Mouse (Mus musculus) urinary bladder, postnatal 25 days (tissue): ENCODE measurements around the gene Srsf3.

Experiments used
- DNase-seq: peaks from one replicate; pipeline ENCODE4 v3.0.0; 2022; ENCODE audit warnings: low spot score

The Srsf3 gene

DNA sequence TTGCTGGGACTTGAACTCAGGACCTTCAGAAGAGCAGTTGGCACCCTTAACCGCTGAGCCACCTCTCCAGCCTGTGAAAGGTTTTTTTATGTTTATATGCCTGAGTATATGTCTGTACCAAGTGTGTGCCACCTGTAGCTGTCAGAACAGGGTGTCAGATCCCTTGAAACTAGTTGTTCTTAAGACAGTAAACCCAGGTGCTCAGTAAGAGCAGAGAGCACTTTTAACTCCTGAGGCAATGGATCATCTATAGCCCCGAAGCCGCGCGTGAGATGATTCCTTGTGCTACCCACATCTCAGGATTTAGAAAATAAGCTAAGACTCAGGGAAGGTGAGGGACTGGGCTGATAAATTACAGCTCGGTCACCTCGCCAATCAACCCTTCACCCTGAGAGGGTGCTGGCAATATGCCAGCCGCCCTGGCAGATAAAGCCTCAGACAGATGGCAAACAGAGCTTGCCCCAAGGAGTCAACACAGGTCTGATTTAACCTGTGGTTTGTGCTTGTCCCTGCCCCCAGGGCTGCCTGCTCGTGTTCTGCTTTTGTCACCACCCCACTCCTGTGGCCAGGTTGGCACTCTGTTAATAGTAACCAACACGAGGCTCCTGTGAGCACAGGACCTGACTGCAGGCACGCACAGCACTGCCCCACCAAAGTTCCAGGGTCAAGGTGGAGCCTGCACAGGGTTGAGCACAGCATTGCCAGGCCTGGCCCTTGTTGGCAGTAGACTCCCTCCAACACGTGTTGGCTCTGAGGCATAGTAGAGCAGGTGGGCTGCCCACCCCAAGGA is 13.5 kb downstream of the Srsf3 start:
- peak; percentile 53 for DNase-seq

GRCm38 (mm10) chr17:29046863-29047262 is 14.4 kb downstream of the Srsf3 start:
- DNase-seq = no peak

DNA sequence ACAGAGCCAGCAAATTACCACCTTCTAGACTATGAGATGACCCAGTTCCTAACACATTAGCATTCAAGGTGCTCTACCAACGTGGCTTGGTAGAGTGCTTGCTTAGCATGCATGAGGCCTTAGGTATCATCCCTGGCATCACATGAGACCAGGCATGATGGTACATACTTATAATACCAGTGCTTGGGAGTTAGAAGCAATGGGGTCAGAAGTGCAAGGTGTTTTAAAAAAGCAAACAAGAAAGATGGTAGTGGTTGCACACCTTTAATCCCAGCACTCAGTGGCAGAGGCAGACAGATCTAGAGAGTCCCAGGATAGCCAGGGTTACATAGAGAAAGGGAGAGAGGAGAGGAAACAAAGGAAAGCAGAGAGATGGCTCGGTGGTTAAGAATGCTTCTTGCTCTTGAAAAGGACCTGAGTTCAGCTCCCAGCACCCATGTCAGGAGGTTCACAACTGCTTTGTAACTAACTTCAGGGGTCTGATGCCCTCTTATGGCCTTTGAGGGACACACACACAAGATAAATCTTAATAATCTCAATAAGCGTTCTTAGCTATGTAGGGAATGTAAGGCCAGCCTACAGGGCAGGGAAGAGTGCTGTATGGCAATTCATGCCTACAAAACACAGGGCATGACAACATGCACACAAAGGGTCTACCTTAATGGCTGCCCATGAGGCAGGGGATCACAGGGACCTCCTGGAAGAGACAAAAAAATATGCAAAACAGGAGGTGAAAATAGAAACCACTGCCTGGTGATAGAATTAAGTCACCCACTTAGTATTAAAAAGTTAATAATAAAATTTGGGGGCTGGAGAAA is 15.5 kb downstream of the Srsf3 start:
- DNase-seq = no peak

DNA sequence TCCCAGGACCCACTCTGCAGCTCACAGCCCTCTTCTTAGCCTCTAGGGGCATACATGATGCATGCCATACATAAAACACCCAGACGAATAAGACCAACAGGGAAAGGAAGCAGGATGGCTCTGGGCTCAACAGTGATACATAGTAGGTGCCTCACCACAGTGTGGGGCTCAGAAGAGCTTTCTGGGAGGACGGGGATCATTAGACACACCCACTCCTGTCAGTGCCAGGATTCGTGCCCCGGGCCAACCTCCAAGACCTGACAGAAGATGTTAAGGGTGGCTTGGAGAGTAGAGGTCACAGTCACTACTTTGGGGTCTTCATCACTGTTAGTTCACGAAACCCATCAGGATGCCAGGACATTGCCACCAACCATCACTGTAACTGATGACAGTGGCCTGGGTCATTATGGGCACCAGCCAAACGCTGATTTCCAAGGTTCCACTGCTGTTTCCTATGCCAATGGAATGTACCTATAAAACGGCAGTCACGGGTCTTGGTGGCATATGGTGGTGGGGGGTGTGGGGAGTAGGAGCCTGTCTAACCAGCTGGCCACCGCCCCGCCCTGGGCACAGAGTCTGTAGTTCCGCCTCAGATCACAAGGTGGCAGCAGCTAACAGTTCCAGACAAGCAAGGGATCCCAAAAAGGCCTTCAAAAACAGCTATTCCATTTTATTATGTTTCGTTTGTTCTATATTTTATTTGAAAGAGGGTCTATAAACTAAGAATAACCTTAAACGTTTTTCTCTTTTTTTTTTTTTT is 16.5 kb downstream of the Srsf3 start:
- DNase-seq = peak; percentile 86

GRCm38 (mm10) chr17:29049508-29049889 is 17.1 kb downstream of the Srsf3 start:
- no peak for DNase-seq

GRCm38 (mm10) chr17:29049923-29050322 is 17.5 kb downstream of the Srsf3 start:
- no peak for DNase-seq

GRCm38 (mm10) chr17:29050791-29051190 is 18.4 kb downstream of the Srsf3 start:
- no peak for DNase-seq

- no peak for DNase-seq
Observed at GRCm38 (mm10) chr17:29053067-29053466, 20.6 kb downstream of the Srsf3 start.

DNA sequence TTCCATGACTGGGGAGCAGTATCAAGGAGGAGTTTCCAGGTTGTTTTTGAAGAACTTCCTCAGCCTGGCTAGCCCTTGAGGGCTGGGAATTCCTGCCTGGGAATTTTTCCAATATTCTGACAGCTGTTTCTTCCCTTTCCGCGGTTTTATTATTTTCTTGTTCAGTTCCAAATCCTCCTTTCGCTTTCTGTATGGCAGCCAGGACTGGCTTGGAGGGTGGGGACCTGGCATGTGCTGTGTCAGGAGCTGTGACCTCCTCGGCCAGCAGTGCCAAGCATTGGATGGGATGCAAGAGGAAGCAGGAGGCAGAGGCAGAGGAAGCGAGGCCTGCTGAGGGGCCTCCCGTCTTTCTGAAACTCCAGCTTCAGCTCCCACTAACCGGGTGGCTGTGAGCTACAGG is 21.4 kb downstream of the Srsf3 start:
- DNase-seq = no peak

DNA sequence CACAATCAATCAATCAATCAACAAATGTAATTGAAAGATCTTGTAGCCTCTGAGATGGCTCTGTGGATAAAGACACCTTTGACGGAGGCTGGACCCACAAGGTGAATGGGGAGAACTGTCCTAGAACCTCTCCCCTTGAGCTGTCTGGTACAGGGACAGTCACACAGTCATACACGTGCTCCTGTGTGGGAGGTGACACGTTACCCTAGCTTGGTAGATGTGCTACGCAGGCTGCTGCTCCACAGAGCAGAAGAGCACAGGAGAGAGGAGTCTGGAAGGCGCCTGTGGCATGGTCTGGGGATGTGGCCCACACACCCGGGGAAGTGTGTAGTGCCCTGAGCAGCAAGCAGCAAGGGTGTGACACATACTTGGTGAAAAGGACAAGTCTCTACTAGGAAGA is 22.0 kb downstream of the Srsf3 start:
- DNase-seq = no peak

DNA sequence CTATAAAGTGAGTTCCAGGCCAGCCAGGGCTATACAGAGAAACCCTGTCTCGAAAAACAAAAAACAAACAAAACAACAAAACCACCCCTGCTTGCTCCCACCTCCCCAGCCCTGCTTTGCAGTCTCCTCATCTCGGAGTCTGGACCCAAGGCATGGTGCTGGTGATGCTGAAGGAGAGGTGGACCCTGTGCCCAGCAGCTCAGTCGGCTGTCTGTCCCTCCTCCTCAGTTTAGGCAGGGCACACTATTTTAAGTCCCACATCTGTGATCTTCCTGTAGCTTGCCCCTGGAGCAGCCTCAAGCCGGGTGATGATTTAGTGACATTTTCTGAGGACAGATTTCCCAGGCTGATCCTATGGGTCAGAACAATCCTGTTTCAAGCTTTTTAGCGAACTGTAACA is 23.2 kb downstream of the Srsf3 start:
- no peak for DNase-seq

GRCm38 (mm10) chr17:29056207-29056606 is 23.8 kb downstream of the Srsf3 start:
- no peak for DNase-seq

GRCm38 (mm10) chr17:29056699-29057151 is 24.3 kb downstream of the Srsf3 start:
- no peak for DNase-seq

GRCm38 (mm10) chr17:29057361-29057890 is 25.0 kb downstream of the Srsf3 start:
- no peak for DNase-seq

GRCm38 (mm10) chr17:29057961-29058360 is 25.5 kb downstream of the Srsf3 start:
- no peak for DNase-seq

DNA sequence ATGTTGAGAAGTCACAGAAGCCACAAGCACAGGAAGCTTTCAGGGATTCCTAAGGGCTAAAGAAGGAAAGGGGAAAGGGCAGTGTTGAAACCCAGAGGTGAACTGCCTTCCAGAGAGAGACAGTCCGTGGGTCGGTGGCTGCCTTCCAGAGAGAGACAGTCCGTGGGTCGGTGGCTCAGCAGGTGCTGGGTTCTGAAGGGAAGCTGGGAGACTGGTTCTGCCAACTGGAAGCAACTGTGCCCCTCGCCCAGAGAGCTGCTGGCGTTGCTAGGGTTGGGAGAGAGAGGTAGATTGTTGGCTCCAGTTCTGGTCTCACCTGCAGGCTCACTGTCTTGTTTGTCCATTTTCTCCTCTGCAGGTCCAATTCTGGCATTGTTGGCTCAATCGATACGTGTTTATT is 26.1 kb downstream of the Srsf3 start:
- no peak for DNase-seq

DNA sequence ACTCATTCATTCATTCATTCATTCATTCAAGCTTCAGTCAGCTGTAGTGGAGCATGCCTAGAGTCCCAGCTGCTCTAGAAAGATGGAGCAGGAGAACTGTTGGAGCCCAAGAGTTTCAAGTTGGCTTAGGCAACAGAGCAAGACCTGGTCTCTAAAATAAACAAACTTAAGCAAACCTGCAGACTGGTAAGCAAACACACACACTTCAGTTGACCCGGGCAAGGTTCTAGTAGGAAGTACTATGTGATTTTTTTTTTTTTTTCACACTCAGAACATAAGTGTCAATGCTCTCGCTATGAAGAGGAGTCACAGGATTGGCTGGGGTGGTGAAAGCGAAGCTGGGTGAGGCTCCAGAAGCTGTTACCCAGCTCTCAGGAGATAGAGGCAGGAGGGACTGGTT is 27.2 kb downstream of the Srsf3 start:
- no peak for DNase-seq

GRCm38 (mm10) chr17:29060946-29061345 is 28.5 kb downstream of the Srsf3 start:
- no peak for DNase-seq

- DNase-seq = no peak
Observed at GRCm38 (mm10) chr17:29062119-29063035, 29.9 kb downstream of the Srsf3 start.

GRCm38 (mm10) chr17:29063121-29063987 is 30.9 kb downstream of the Srsf3 start:
- no peak for DNase-seq
